Mouse (Mus musculus): ENCODE data around the gene Gm11084.

DNA sequence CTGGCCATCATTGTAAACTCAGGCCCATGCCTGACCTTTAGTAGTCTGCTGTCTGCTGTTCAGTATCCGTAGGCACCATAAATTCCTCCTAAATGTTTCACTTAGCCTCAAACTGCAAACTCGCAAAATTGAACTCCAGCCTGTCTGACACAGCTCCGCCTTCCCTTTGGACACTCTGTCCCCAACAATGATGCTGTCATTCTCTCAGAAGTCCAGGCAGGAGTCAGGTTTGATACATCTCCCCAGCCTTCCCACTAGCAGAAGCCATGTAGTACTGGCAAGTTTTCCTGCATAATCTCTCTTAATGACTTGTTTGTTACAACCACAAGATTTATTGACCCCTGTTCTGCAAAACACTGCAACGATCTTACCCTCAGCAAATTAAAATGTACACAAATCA lies 1.7 kb downstream of the Gm11084 start:
- no peak for TF ChIP-seq CTCF (IDR thresholded peaks at IDR 0.05; ENCODE audit: borderline replicate concordance, insufficient read depth, low read length)
- no peak for TF ChIP-seq POLR2A (IDR thresholded peaks at IDR 0.05; ENCODE audit: low read depth, low read length)

Measured in embryonic fibroblast, embryonic 13.5 days (primary cell).